Mouse (Mus musculus): ENCODE data around the gene Bclaf1. TPM values are rescaled to one million over a fixed set of nuclear protein-coding genes. Genes with fewer than 3 reads are reported as not detected.

The Bclaf1 gene
- 5.1 and 6.1 TPM in 2 replicates for polyA plus RNA-seq (2012; rRNA removed)

GRCm38 (mm10) chr10:20311918-20312735 lies at the start of gene Bclaf1:
Gene Bclaf1, plus strand, starts transcription at chr10:20312469.

GRCm38 (mm10) chr10:20347285-20348214 lies 35.3 kb downstream of the Bclaf1 start, which contains the start of gene Mtfr2:
Gene Mtfr2, plus strand, starts transcription at chr10:20347770.

Other genes starting within 250 kb of the Bclaf1 start
- 57.0 and 61.4 TPM in 2 replicates for gene Map7, start 164.0 kb upstream of the Bclaf1 start, polyA plus RNA-seq (2012; rRNA removed)
- 0.71 and 0.72 TPM in 2 replicates for gene Mtfr2, start 35.3 kb downstream of the Bclaf1 start, polyA plus RNA-seq (2012; rRNA removed)